Mouse (Mus musculus): Measurements from ENCODE around the gene Stk36. TPM values are rescaled to one million over a fixed set of nuclear protein-coding genes. Genes with fewer than 3 reads are reported as not detected.

The Stk36 gene
- polyA plus RNA-seq, 1 experiment from 2014 or later: 6.5 TPM

DNA sequence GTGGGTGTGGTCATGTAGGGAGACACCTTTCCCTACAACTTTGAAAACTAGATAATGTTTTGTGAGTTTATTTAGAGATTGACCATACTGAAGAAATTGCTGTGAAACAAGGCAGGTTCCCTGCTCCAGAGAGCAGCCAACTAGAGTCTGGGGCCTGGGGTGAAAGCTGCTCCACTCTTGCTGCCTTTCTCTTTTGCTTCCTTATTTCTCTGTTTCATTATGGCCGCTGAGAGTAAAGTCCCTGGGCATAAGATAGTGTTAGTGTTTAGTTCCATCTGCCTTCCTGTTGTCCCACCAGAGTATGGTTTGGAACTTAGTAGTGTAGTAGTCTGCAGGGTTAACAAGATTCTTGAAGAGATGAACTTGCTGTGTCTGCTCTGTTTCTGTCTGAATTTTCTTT is 76.6 kb downstream of the Stk36 start:
- Histone ChIP-seq H3K36me3 (peaks cover 52% of the 10 kb centered on the region), H3K27ac (no peak overlapping the region), H3K27me3 (no peaks in the 10 kb centered on the region), H3K4me2 (no peak overlapping the region), H3K4me1 (no peaks in the 10 kb centered on the region), H3K9me3 (no peaks in the 10 kb centered on the region), H3K4me3 (no peak overlapping the region), H3K9ac (no peak overlapping the region)
- ATAC-seq (ENCODE audit: insufficient number of reproducible peaks, low FRiP score, low TSS enrichment, low read depth): no peak
- 78% methylated on average over 1 of the region's 1 CpGs for WGBS

Small RNAs within 50 kb of the gene (microRNA-seq; reads per million reads assigned to microRNA genes)
- not detected for gene Gm25035

Other genes with a start within 250 kb of the Stk36 start
- 1.6 and 2.0 TPM in 2 replicates for gene Catip, start 239.3 kb upstream of the Stk36 start, polyA plus RNA-seq (2015; fragmentation: Nextera tagmentation; extraction: Ambion mirVana)
- gene Slc11a1, start 226.2 kb upstream of the Stk36 start, polyA plus RNA-seq (2015; fragmentation: Nextera tagmentation; extraction: Ambion mirVana): 3.4 and 4.4 TPM in 2 replicates
- gene Ctdsp1, start 209.9 kb upstream of the Stk36 start, polyA plus RNA-seq (2015; fragmentation: Nextera tagmentation; extraction: Ambion mirVana): 82.4 and 85.4 TPM in 2 replicates
- gene Vil1, start 192.1 kb upstream of the Stk36 start, polyA plus RNA-seq (2015; fragmentation: Nextera tagmentation; extraction: Ambion mirVana): 0.15 and 0.20 TPM in 2 replicates
- 52.7 and 55.8 TPM in 2 replicates for gene Cnot9, start 95.4 kb upstream of the Stk36 start, polyA plus RNA-seq (2015; fragmentation: Nextera tagmentation; extraction: Ambion mirVana)
- gene Plcd4, start 58.6 kb upstream of the Stk36 start, polyA plus RNA-seq (2015; fragmentation: Nextera tagmentation; extraction: Ambion mirVana): 0.92 and 1.6 TPM in 2 replicates
- 26.3 and 30.5 TPM in 2 replicates for gene Usp37, start 57.2 kb upstream of the Stk36 start, polyA plus RNA-seq (2015; fragmentation: Nextera tagmentation; extraction: Ambion mirVana)
- gene Zfp142, start 13.2 kb upstream of the Stk36 start, polyA plus RNA-seq (2015; fragmentation: Nextera tagmentation; extraction: Ambion mirVana): 7.3 and 7.5 TPM in 2 replicates
- 14.0 and 16.4 TPM in 2 replicates for gene Bcs1l, start 13.2 kb upstream of the Stk36 start, polyA plus RNA-seq (2015; fragmentation: Nextera tagmentation; extraction: Ambion mirVana)
- 40.7 and 41.0 TPM in 2 replicates for gene Rnf25, start within 50 bp of the Stk36 start, polyA plus RNA-seq (2015; fragmentation: Nextera tagmentation; extraction: Ambion mirVana)
- gene Ttll4, start 60.3 kb downstream of the Stk36 start, polyA plus RNA-seq (2015; fragmentation: Nextera tagmentation; extraction: Ambion mirVana): 10.3 and 12.3 TPM in 2 replicates
- gene Cyp27a1, start 112.1 kb downstream of the Stk36 start, polyA plus RNA-seq (2015; fragmentation: Nextera tagmentation; extraction: Ambion mirVana): 9.7 and 10.5 TPM in 2 replicates
- gene Prkag3, start 147.8 kb downstream of the Stk36 start, polyA plus RNA-seq (2015; fragmentation: Nextera tagmentation; extraction: Ambion mirVana): 2.8 and 7.5 TPM in 2 replicates
- 49.5 and 53.6 TPM in 2 replicates for gene Wnt6, start 170.4 kb downstream of the Stk36 start, polyA plus RNA-seq (2015; fragmentation: Nextera tagmentation; extraction: Ambion mirVana)
- gene Wnt10a, start 190.1 kb downstream of the Stk36 start, polyA plus RNA-seq (2015; fragmentation: Nextera tagmentation; extraction: Ambion mirVana): 9.0 and 9.1 TPM in 2 replicates

Data from limb, embryonic 15.5 days (tissue).